Mouse (Mus musculus) heart, adult 2 months (tissue): ENCODE measurements around the gene Rpl18a. TPM values are rescaled to one million over a fixed set of nuclear protein-coding genes. Genes with fewer than 3 reads are reported as not detected.

Source experiments
- DNase-seq, 2 experiments: peaks; one replicate each; pipeline ENCODE4 v3.0.0; 2021
- H3K27ac ChIP-seq: fragments of 200-600 bp; 2 replicates; pipeline ENCODE4 v1.8.1; 2022
- H3K27me3 ChIP-seq: fragments of 200-500 bp; 2 replicates; pipeline ENCODE4 v1.6.1; 2012; ENCODE audit warnings: mild to moderate bottlenecking, low read length, inconsistent platforms, mixed read lengths; ENCODE audit not compliant: control insufficient read depth, insufficient read depth
- H3K36me3 ChIP-seq: fragments of 200-500 bp; 2 replicates; pipeline ENCODE4 v1.6.1; 2012; ENCODE audit warnings: low read length, inconsistent platforms; ENCODE audit not compliant: control insufficient read depth, insufficient read depth
- H3K4me1 ChIP-seq: fragments of 200-500 bp; 2 replicates; pipeline ENCODE4 v1.6.1; 2011; ENCODE audit warnings: low read length; ENCODE audit not compliant: control insufficient read depth, insufficient read depth
- H3K4me3 ChIP-seq: fragments of 200-600 bp; 2 replicates; pipeline ENCODE4 v1.8.1; 2022
- H3K79me2 ChIP-seq: fragments of 200-500 bp; replicated peaks from 2 replicates; pipeline ENCODE4 v1.6.1; 2012; ENCODE audit warnings: mild to moderate bottlenecking, inconsistent platforms, low read length, moderate library complexity, mixed read lengths; ENCODE audit not compliant: control insufficient read depth, insufficient read depth
- H3K9ac ChIP-seq: fragments of 200-500 bp; 2 replicates; pipeline ENCODE4 v1.6.1; 2012; ENCODE audit warnings: low read depth, mild to moderate bottlenecking, control low read depth, inconsistent platforms, low read length, mixed read lengths
- CTCF ChIP-seq: fragments of 200-600 bp; IDR thresholded peaks from 2 replicates; pipeline ENCODE4 v1.8.1; 2022; ENCODE audit warnings: antibody characterized with exemption, mild to moderate bottlenecking, moderate library complexity
- EP300 ChIP-seq: fragments of 200-500 bp; IDR thresholded peaks from 2 replicates; pipeline ENCODE4 v1.6.1; 2011; ENCODE audit warnings: low read depth, low read length, control low read depth; ENCODE audit not compliant: insufficient read depth
- POLR2A ChIP-seq: fragments of 200-500 bp; IDR thresholded peaks from 2 replicates; pipeline ENCODE4 v1.6.1; 2011; ENCODE audit warnings: mild to moderate bottlenecking, low read depth, low read length, control low read depth; ENCODE audit not compliant: insufficient read depth
- WGBS: fragments of 180-500 bp; shearing (Covaris S2); methylation state at CpG from one replicate; pipeline ENCODE4 v1.1.7; 2018; 5-methylcytosine and 5-hydroxymethylcytosine counted together
- intact Hi-C: fragments of 180-260 bp; cut with DNase I; formaldehyde crosslinking; loops from one replicate; pipeline ENCODE4 v1.15.1; 2025
- polyA plus RNA-seq: library from polyadenylated mRNA; depleted of rRNA; stranded (reverse); fragments of >200 nt; gene quantifications from 2 replicates; pipeline ENCODE4 v1.2.3, GENCODE M21; 2012
- total RNA-seq, 2 experiments: library from RNA; stranded (reverse); gene quantifications; 2 replicates each; pipeline ENCODE4 v1.2.3; 2021

Rpl18a gene
- total and polyA plus RNA-seq, 3 experiments: 909 to 2,387 (median 1,075) TPM

- Histone ChIP-seq H3K9ac (no peak overlapping the region), H3K79me2 (no peaks in the 10 kb centered on the region), H3K4me3 (no peak overlapping the region), H3K4me1 (peaks cover 2% of the 10 kb centered on the region; the same call in 1 of the 2 replicates), H3K36me3 (no peaks in the 10 kb centered on the region), H3K27ac (no peak overlapping the region), H3K27me3 (no peaks in the 10 kb centered on the region)
- TF ChIP-seq POLR2A (no peak), EP300 (no peak), CTCF (no peak)
- WGBS: 88% methylated on average over 41 of the region's 41 CpGs
- no peak for DNase-seq
- intact Hi-C loops: no loop called here
Measured at GRCm38 (mm10) chr8:70852595-70853231, 44.5 kb downstream of the Rpl18a start.

GRCm38 (mm10) chr8:70851837-70852236 is 45.4 kb downstream of the Rpl18a start:
- intact Hi-C loops: no loop called here
- WGBS: 56% methylated on average over 6 of the region's 6 CpGs
- no peaks in the 10 kb centered on the region for H3K27me3 ChIP-seq
- no peak overlapping the region for H3K4me3 ChIP-seq
- TF ChIP-seq CTCF: no peak
- TF ChIP-seq POLR2A: no peak
- TF ChIP-seq EP300: no peak
- H3K9ac ChIP-seq: no peak overlapping the region
- H3K79me2 ChIP-seq: no peaks in the 10 kb centered on the region
- DNase-seq: no peak
- no peaks in the 10 kb centered on the region for H3K36me3 ChIP-seq
- H3K4me1 ChIP-seq: peaks cover 2% of the 10 kb centered on the region; the same call in 1 of the 2 replicates
- H3K27ac ChIP-seq: no peak overlapping the region

DNA sequence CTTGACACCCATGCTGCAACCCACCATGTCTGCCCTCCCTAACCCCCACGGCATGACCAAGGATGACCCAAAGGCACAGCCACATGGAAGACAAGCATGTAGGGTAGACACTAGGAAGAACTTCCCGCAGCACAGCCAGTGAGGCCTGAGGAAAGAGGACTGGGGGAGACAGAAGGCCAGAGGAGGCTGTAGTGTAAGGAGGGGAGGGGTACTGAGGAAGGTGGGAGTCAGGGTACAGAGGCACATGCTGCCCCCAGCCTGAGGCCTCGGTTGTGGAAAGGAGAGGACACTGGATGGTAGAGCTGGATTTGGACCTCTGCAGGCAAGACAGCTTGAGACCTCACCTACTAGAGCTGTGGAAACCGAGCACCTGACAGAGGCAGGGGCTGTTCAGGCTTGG is 46.3 kb downstream of the Rpl18a start:
- Histone ChIP-seq H3K9ac (no peak overlapping the region), H3K79me2 (no peaks in the 10 kb centered on the region), H3K27ac (no peak overlapping the region), H3K4me3 (no peak overlapping the region), H3K36me3 (no peaks in the 10 kb centered on the region), H3K27me3 (no peaks in the 10 kb centered on the region), H3K4me1 (no peaks in the 10 kb centered on the region)
- TF ChIP-seq CTCF (no peak), EP300 (no peak), POLR2A (no peak)
- intact Hi-C loops: no loop called here
- WGBS: 83% methylated on average over 4 of the region's 4 CpGs
- no peak for DNase-seq

DNA sequence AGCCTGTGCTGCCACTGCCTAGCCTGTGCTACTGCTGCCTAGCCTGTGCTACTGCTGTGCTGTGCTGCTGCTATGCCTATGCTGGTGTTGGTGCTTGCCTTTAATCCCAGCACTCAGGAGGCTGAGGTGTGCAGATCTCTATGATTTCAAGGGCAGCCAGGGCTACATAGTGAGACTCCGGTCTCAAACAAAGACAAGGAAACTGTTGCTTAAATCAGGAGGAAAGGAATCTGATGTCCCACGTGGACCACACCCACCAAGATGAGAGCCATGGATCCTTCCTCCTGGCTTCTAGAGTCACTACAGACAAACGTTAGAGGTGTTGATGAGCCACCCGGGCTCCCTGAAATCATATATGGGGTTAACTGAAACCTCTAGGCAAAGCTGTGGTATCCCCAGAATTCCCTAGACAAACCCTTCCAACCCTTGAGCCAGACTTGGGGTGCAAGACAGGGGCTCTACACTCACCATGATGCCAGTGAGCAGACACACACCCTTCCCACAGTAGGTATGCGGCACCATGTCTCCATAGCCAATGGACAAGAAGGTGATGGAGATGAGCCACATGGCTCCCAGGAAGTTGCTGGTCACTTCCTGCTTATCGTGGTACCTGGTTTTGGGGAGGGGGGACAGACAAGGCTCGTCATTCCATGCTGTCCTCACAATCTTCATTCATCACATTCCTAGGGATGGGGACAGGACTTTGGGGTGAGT is 46.9 kb downstream of the Rpl18a start:
- Histone ChIP-seq H3K36me3 (no peaks in the 10 kb centered on the region), H3K27me3 (no peaks in the 10 kb centered on the region), H3K9ac (no peak overlapping the region), H3K4me3 (no peak overlapping the region), H3K79me2 (no peaks in the 10 kb centered on the region), H3K27ac (no peak overlapping the region), H3K4me1 (no peaks in the 10 kb centered on the region)
- intact Hi-C loops: no loop called here
- DNase-seq: no peak
- no peak for TF ChIP-seq CTCF
- no peak for TF ChIP-seq POLR2A
- TF ChIP-seq EP300: no peak
- 56% methylated on average over 7 of the region's 7 CpGs for WGBS

DNA sequence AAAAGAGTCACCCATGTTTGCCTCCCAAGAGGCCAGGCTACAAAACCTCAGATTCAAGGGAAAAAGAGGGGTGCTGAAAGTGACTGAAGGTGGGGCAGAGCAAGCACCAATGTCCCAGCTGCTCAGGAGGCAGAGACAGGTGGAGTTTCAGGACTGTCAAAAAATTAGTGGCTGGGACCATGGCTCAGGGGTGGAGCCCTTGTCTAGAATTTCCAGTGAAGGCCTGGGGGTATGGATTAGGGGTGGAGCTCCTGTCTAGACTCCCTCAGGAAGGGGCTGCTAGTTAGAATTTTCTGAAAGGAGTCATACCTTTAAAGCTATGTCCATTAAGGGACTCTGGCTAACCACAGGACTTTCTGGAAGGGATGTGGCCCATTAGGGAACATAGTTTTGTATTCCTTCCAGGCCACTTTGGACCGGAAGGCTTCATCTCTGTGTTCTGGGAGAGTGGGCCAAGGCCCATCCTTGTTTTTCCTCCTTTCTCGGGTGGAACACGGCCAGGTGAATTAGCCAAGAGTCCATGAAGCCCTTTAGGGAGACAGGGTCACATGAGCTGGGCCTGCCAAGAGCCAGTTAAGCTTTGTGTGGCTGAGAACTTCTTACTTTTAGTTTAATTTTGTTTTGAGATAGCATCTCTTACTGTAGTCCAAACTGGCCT is 47.8 kb downstream of the Rpl18a start:
- intact Hi-C loops: no loop called here
- no peak overlapping the region for H3K27ac ChIP-seq

More for the DNA sequence above, 47.8 kb downstream of the Rpl18a start:
- no peaks in the 10 kb centered on the region for H3K4me1 ChIP-seq
- TF ChIP-seq CTCF: no peak
- no peak for TF ChIP-seq POLR2A
- TF ChIP-seq EP300: no peak
- WGBS: 56% methylated on average over 3 of the region's 3 CpGs
- H3K4me3 ChIP-seq: no peak overlapping the region
- peak in 1 of 2 experiments; percentile 69 for DNase-seq
- H3K27me3 ChIP-seq: no peaks in the 10 kb centered on the region
- H3K9ac ChIP-seq: no peak overlapping the region
- no peaks in the 10 kb centered on the region for H3K36me3 ChIP-seq
- no peaks in the 10 kb centered on the region for H3K79me2 ChIP-seq
